Mouse (Mus musculus) frontal cortex, postnatal 25 days (tissue): Measurements from ENCODE around the gene Chp1.

Experiments used
- DNase-seq, 2 experiments: peaks; one replicate each; pipeline ENCODE4 v3.0.0; 2022; ENCODE audit warnings: low spot score in 2 of 2

Gene Chp1

DNA sequence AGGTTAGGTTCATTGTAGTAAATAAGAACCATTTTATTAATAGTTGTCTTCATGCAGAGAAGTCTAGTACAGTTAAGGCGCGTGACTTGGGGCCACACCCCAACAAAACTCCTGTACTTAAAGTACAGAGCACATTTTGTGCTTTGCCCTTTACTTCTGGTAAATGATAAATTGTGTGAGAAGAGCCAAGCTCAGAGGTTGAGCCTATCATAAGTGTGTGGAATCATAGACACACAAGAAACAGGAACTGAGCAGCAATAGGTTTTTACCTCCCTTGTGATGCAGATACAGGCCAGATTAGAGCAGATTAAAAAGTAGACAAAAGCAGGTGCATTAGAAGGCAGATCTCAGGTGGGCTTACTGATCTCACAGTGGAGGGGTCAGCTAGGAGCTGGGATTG, 73.8 kb downstream of the Chp1 start:
- no peak for DNase-seq
